Mouse (Mus musculus) ES-E14 (cell line): ENCODE results near the gene 1300017J02Rik. TPM values are rescaled to one million over a fixed set of nuclear protein-coding genes. Genes with fewer than 3 reads are reported as not detected.

ENCODE experiments used
- DNase-seq: peaks from one replicate; pipeline ENCODE4 v3.0.0-alpha.2; 2013; ENCODE audit warnings: low read depth, low spot score
- H3K27ac ChIP-seq: 2 replicates; pipeline ENCODE4 v1.5.1; 2012; ENCODE audit warnings: low read depth, mild to moderate bottlenecking, low read length, moderate library complexity, mixed read lengths; ENCODE audit not compliant: poor library complexity, insufficient read depth, severe bottlenecking
- H3K36me3 ChIP-seq: 2 replicates; pipeline ENCODE4 v1.6.1; 2012; ENCODE audit warnings: mild to moderate bottlenecking, low read length, moderate library complexity, mixed read lengths; ENCODE audit not compliant: control insufficient read depth, poor library complexity, insufficient read depth, severe bottlenecking
- H3K4me1 ChIP-seq, 2 experiments: fragments of 150-350 bp in 1 of 2; sonication (generic) in 1 of 2; 2 replicates each; pipeline ENCODE4 v1.6.1; 2012; ENCODE audit warnings: low read length in 2 of 2, mild to moderate bottlenecking in 1 of 2, mixed read lengths in 1 of 2; ENCODE audit not compliant: control insufficient read depth in 2 of 2, insufficient read depth in 2 of 2, poor library complexity in 1 of 2
- H3K4me3 ChIP-seq, 2 experiments: fragments of 150-350 bp in 1 of 2; sonication (generic) in 1 of 2; 2 replicates each; pipeline ENCODE4 v1.5.1; 2012; ENCODE audit warnings: low read length in 2 of 2, low read depth in 1 of 2, mild to moderate bottlenecking in 1 of 2, mixed read lengths in 1 of 2; ENCODE audit not compliant: insufficient read depth in 1 of 2, poor library complexity in 1 of 2, severe bottlenecking in 1 of 2
- H3K9ac ChIP-seq: 2 replicates; pipeline ENCODE4 v1.6.1; 2012; ENCODE audit warnings: low read depth, mild to moderate bottlenecking, low read length, mixed read lengths; ENCODE audit not compliant: poor library complexity, insufficient read depth, severe bottlenecking
- H3K9me3 ChIP-seq: fragments of 150-350 bp; sonication (generic); 2 replicates; pipeline ENCODE4 v1.6.1; 2012; ENCODE audit warnings: low read depth, mild to moderate bottlenecking, low read length; ENCODE audit not compliant: control insufficient read depth, insufficient read depth
- CHD2 ChIP-seq: IDR thresholded peaks from 2 replicates; pipeline ENCODE4 v1.6.1; 2014; ENCODE audit warnings: mild to moderate bottlenecking, low read depth, low read length, inconsistent platforms
- HCFC1 ChIP-seq: IDR thresholded peaks from 2 replicates; pipeline ENCODE4 v1.6.1; 2012; ENCODE audit warnings: low read length, inconsistent platforms, borderline replicate concordance; ENCODE audit not compliant: insufficient read depth
- MAFK ChIP-seq: IDR thresholded peaks from 2 replicates; pipeline ENCODE4 v1.6.1; 2014; ENCODE audit warnings: mild to moderate bottlenecking, low read depth, low read length, inconsistent platforms; ENCODE audit not compliant: insufficient read depth
- ZC3H11A ChIP-seq: IDR thresholded peaks from 2 replicates; pipeline ENCODE4 v1.6.1; 2012; ENCODE audit warnings: low read depth, mild to moderate bottlenecking, inconsistent platforms, low read length, borderline replicate concordance
- ZNF384 ChIP-seq: IDR thresholded peaks from 2 replicates; pipeline ENCODE4 v1.6.1; 2012; ENCODE audit warnings: low read depth, low read length, inconsistent platforms
- in situ Hi-C, 2 experiments: fragments of 600-800 bp; cut with MboI; formaldehyde crosslinking; loops; one replicate each; pipeline ENCODE4 v1.15.1; 2025; ENCODE audit warnings: low sequenced_read_pairs in 2 of 2, inconsistent platforms in 1 of 2; ENCODE audit not compliant: unreplicated experiment in 2 of 2
- total RNA-seq: library from RNA; depleted of rRNA; stranded (reverse); fragments of 300-350 nt; gene quantifications from 2 replicates; pipeline ENCODE4 v1.2.3, GENCODE M21; 2012

1300017J02Rik gene
- total RNA-seq, 1 experiment: 3.1 TPM

GRCm38 (mm10) chr9:103347045-103347444, 42.2 kb upstream of the 1300017J02Rik start:
- DNase-seq: no peak
- Histone ChIP-seq H3K4me1 (no peaks in the 10 kb centered on the region), H3K27ac (no peak overlapping the region), H3K36me3 (peaks cover 25% of the 10 kb centered on the region), H3K4me3 (no peak overlapping the region), H3K9me3 (no peaks in the 10 kb centered on the region), H3K9ac (no peak overlapping the region)
- TF ChIP-seq CHD2 (no peak), MAFK (no peak), ZNF384 (no peak), ZC3H11A (no peak), HCFC1 (no peak)
- in situ Hi-C loops: loop anchor here in 1 of 2 experiments (25.0 kb wide), 1 partner anchor 840 kb away; no protein-coding TSS in a partner anchor

GRCm38 (mm10) chr9:103336912-103337311, 32.0 kb upstream of the 1300017J02Rik start:
- no peak overlapping the region for H3K9ac ChIP-seq
- no peak for TF ChIP-seq ZC3H11A
- TF ChIP-seq HCFC1: no peak
- H3K27ac ChIP-seq: no peak overlapping the region
- no peaks in the 10 kb centered on the region for H3K4me1 ChIP-seq
- in situ Hi-C loops: loop anchor here in 1 of 2 experiments (25.0 kb wide), 1 partner anchor 850 kb away; no protein-coding TSS in a partner anchor
- DNase-seq: no peak
- H3K4me3 ChIP-seq: no peak overlapping the region
- H3K36me3 ChIP-seq: peaks cover 52% of the 10 kb centered on the region
- no peaks in the 10 kb centered on the region for H3K9me3 ChIP-seq

GRCm38 (mm10) chr9:103332663-103333062, 27.8 kb upstream of the 1300017J02Rik start:
- no peak for TF ChIP-seq ZNF384
- no peak for TF ChIP-seq ZC3H11A
- TF ChIP-seq CHD2: no peak
- TF ChIP-seq MAFK: no peak
- TF ChIP-seq HCFC1: no peak
- Histone ChIP-seq H3K9ac (no peak overlapping the region), H3K4me1 (no peaks in the 10 kb centered on the region), H3K27ac (no peak overlapping the region), H3K36me3 (peaks cover 46% of the 10 kb centered on the region), H3K9me3 (no peaks in the 10 kb centered on the region), H3K4me3 (no peak overlapping the region)
- in situ Hi-C loops: loop anchor here in 1 of 2 experiments (25.0 kb wide), 1 partner anchor 855 kb away; no protein-coding TSS in a partner anchor
- DNase-seq: no peak

- in situ Hi-C loops: loop anchor here in 1 of 2 experiments (25.0 kb wide), 1 partner anchor 861 kb away; no protein-coding TSS in a partner anchor
- no peak overlapping the region for H3K4me3 ChIP-seq
- no peaks in the 10 kb centered on the region for H3K9me3 ChIP-seq
- H3K9ac ChIP-seq: no peak overlapping the region
- no peak for DNase-seq
- peaks cover 50% of the 10 kb centered on the region for H3K36me3 ChIP-seq
- TF ChIP-seq ZC3H11A (no peak), ZNF384 (no peak), HCFC1 (no peak), CHD2 (no peak), MAFK (no peak)
- H3K4me1 ChIP-seq: no peaks in the 10 kb centered on the region
- no peak overlapping the region for H3K27ac ChIP-seq
Observed at GRCm38 (mm10) chr9:103326449-103326848, 21.6 kb upstream of the 1300017J02Rik start.
